Mouse (Mus musculus): Measurements from ENCODE around the gene Six6. TPM values are rescaled to one million over a fixed set of nuclear protein-coding genes. Genes with fewer than 3 reads are reported as not detected.

The Six6 gene
- polyA plus RNA-seq, 1 experiment from 2014 or later: not detected

DNA sequence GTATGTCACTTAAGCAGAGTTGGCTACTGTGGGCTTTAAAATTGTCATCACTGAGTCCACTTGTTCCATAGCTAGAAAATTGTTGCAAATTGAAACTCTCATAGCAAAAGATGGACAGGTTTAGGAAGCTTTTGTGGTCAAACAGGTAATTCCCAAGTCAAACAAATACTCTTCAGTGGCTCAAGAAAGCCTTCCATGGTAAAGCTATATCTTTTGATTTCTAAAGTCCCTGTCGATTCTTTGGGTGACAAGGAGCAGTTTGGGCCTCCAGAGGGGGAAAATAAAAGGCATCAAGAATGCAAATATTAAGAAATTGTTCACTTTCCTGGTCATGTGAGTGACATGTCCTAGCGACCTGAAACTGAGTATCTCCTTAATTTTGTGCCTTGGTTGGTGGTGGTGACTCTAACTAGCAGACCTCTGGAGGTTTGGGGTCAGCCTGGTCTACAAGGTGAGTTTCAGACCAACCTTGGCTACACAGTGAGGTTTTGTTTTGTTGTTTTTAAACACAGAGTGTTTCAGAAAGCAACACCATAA lies 4.0 kb downstream of the Six6 start:
- 8% methylated on average over 2 of the region's 2 CpGs for WGBS
- ATAC-seq (ENCODE audit: low read depth): no peak
- no peaks in the 10 kb centered on the region for H3K36me3 ChIP-seq
- H3K9me3 ChIP-seq: no peaks in the 10 kb centered on the region
- H3K9ac ChIP-seq: no peak overlapping the region
- H3K27ac ChIP-seq (replicated peaks): no peak overlapping the region
- H3K4me3 ChIP-seq: no peak overlapping the region
- peaks cover 22% of the 10 kb centered on the region for H3K4me1 ChIP-seq (replicated peaks)
- no peak overlapping the region for H3K4me2 ChIP-seq
- H3K27me3 ChIP-seq: peaks cover 100% of the 10 kb centered on the region

DNA sequence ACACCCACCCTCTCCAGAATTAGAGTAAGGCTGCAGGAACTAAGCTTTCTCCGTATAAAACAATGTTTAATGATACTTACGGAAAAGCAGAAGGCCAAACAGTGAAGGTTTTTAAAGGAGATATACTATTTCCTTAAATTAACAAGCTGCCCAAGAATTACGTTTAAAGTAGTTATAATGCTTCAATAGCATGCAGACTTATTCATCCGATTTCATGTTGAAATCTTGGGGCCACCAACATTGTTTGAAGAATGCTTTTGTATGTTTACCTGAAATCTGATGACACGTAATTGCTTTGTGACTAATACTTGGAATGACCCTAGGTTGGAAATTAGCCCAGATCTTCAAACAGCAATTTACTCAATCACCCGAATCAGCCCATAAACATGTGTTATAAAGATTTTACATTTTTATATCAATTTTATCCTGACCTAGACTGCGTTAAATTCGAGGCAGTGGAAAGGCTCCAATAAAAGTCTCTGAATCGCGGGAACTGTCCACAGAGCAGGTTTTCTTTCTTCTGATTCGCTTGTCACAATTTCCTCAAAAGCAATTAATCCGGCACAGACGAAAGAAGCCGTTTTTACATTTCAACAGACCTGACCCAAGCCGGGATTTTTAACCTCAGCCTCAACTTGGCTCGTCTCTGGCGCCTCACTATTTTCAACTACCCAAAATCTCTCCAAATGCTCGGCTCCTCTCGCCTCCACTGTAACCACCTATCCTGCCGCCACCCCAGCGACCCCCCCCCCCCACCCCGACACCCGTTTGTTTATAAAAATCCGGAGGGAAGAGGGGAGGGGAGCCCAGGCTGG lies 4.9 kb downstream of the Six6 start:
- Histone ChIP-seq H3K4me1 (replicated peaks) (peaks cover 19% of the 10 kb centered on the region), H3K4me3 (peak overlapping the region; percentile 35), H3K4me2 (peak overlapping the region; percentile 57), H3K27ac (replicated peaks) (no peak overlapping the region), H3K9me3 (no peaks in the 10 kb centered on the region), H3K36me3 (no peaks in the 10 kb centered on the region), H3K9ac (no peak overlapping the region), H3K27me3 (peaks cover 99% of the 10 kb centered on the region)
- no peak for ATAC-seq (ENCODE audit: low read depth)
- WGBS: 2% methylated on average over 24 of the region's 24 CpGs

DNA sequence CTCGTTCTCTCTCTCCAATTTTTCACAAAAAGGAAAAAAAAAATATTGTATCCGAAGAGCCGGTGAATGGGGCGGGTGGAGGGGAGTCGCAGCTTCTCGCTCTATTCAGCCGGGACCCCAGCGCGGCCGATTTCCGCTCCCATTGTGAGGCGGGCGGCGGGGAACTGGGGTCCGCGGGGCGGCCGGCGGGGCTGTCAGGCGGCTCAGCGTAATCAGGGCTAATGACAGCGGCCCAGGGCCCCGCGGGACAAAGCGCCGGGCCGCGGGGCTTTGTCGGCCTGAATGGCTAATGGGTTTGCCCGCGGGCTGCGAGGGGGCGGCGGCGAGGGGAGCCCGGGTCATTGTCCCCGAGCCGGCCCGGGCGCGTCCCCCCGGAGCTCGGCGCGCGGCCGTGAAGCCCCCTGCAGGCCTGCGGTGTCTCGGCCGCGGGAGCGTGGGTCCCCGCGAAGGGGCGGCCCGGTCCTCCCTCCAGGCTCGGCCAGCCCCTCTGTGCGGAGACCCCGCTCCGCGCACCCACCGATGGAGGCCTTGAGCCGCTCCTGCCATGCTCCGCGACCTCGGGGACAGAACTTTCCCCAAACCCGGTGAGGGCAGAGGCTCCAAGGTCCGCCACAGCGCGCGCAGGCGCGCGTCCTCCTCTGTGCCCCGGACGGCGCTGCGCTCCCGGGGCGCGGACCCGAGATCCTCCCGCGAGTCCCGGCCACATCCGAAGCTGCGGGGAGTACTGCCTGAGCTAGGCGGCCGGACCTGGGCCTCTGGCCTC lies 5.8 kb downstream of the Six6 start:
- WGBS: under 1% methylated on average over 59 of the region's 89 CpGs
- Histone ChIP-seq H3K4me1 (replicated peaks) (peaks cover 13% of the 10 kb centered on the region), H3K9me3 (no peaks in the 10 kb centered on the region), H3K27ac (replicated peaks) (no peak overlapping the region), H3K4me2 (peak overlapping the region; percentile 57), H3K4me3 (peak overlapping the region; percentile 35), H3K9ac (0 out of 2 replicates have a peak overlapping the region, but pooled peaks have one; percentile 17), H3K27me3 (peaks cover 99% of the 10 kb centered on the region), H3K36me3 (no peaks in the 10 kb centered on the region)
- peak; percentile 78 for ATAC-seq (ENCODE audit: low read depth)

DNA sequence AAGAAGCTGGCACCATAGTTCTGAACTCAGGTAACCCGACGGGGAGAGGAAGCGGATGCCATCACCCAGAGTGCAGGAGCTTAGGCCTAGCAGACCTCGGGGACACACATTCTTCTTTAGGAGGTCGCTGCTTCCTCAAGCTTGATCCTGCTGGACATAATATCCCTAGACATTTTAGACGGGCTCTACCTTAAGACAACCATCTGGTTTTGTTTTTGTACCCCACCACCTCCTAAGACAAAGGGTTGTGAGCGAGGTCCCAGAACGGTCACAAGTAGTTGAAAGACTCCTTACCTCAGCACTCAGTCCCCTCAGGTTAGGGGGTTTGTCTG lies 6.3 kb downstream of the Six6 start:
- 5% methylated on average over 8 of the region's 8 CpGs for WGBS
- ATAC-seq (ENCODE audit: low read depth): no peak
- Histone ChIP-seq H3K36me3 (no peaks in the 10 kb centered on the region), H3K4me3 (peak overlapping the region; percentile 35), H3K9ac (no peak overlapping the region), H3K27me3 (peaks cover 99% of the 10 kb centered on the region), H3K27ac (replicated peaks) (no peak overlapping the region), H3K4me1 (replicated peaks) (peaks cover 13% of the 10 kb centered on the region), H3K4me2 (peak overlapping the region; percentile 57; the same call in 1 of the 2 replicates), H3K9me3 (no peaks in the 10 kb centered on the region)

DNA sequence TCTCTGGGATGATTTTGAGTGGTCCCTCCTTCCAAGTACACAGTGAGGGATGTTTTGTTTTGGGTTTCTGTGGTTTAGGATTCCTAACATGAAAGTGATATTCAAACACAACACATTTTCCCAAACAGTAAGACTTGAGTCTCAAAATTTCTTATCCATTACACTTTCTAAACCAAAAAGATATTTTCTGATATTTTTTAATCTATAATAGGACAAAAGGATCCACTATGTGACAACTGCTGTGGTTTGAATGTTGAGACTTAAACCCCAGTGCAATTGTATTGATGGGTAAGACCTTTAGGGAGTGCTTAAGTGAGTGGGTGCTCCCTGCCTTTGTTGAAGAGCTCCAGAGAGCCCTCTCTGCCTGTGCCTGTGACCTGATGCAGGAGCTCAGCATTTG lies 7.1 kb downstream of the Six6 start:
- peaks cover 98% of the 10 kb centered on the region for H3K27me3 ChIP-seq
- no peak overlapping the region for H3K9ac ChIP-seq
- no peak overlapping the region for H3K4me2 ChIP-seq
- no peak overlapping the region for H3K4me3 ChIP-seq
- no peak overlapping the region for H3K27ac ChIP-seq (replicated peaks)
- no peaks in the 10 kb centered on the region for H3K36me3 ChIP-seq
- H3K9me3 ChIP-seq: no peaks in the 10 kb centered on the region
- peaks cover 13% of the 10 kb centered on the region for H3K4me1 ChIP-seq (replicated peaks)
- ATAC-seq (ENCODE audit: low read depth): no peak

DNA sequence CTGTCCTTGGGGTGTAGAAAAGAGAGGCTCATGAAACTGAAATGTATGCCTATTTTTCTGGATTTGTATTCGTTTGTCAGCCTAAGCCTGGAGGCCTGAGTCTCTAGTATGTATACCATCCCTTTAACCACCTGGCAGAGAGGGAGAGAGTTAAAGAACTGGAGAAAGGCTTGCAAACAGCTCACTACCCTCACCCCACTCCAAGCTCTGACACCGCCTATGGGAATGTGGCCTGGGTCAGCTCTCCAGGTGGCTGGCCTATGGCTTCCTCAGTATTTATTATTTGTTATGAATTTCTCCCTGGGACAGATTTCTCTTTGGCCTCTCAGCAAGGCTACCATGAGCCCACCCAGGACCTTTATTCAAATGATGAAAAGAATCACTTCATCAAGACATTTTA lies 7.6 kb downstream of the Six6 start:
- 31% methylated on average over 2 of the region's 2 CpGs for WGBS
- no peaks in the 10 kb centered on the region for H3K9me3 ChIP-seq
- H3K4me3 ChIP-seq: no peak overlapping the region
- H3K36me3 ChIP-seq: no peaks in the 10 kb centered on the region
- peaks cover 96% of the 10 kb centered on the region for H3K27me3 ChIP-seq
- no peak for ATAC-seq (ENCODE audit: low read depth)
- no peak overlapping the region for H3K4me2 ChIP-seq
- peaks cover 13% of the 10 kb centered on the region for H3K4me1 ChIP-seq (replicated peaks)
- no peak overlapping the region for H3K27ac ChIP-seq (replicated peaks)
- no peak overlapping the region for H3K9ac ChIP-seq

DNA sequence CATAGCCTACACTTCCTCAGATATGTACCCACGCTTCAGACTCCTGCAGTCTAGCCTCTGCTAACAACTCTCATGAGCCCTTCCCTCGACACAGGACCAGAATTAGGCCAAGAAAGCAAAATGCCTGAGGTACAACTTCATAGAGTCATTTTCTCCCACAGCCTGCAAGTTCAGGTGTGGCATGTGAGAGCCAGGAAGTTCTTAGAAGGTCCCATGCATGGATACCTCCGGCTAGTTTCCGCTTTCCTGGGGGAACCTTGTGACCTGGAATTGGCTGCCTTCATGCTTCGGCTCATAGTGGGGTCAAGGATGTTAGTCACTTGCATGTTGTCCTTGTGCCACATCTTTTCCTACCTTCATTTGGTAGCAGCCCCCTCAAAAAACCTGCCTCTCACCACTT lies 13.4 kb downstream of the Six6 start:
- ATAC-seq (ENCODE audit: low read depth): no peak
- Histone ChIP-seq H3K4me3 (no peak overlapping the region), H3K4me1 (replicated peaks) (no peaks in the 10 kb centered on the region), H3K36me3 (no peaks in the 10 kb centered on the region), H3K27me3 (peaks cover 61% of the 10 kb centered on the region), H3K27ac (replicated peaks) (no peak overlapping the region), H3K9ac (no peak overlapping the region), H3K9me3 (no peaks in the 10 kb centered on the region), H3K4me2 (no peak overlapping the region)
- 87% methylated on average over 5 of the region's 5 CpGs for WGBS

DNA sequence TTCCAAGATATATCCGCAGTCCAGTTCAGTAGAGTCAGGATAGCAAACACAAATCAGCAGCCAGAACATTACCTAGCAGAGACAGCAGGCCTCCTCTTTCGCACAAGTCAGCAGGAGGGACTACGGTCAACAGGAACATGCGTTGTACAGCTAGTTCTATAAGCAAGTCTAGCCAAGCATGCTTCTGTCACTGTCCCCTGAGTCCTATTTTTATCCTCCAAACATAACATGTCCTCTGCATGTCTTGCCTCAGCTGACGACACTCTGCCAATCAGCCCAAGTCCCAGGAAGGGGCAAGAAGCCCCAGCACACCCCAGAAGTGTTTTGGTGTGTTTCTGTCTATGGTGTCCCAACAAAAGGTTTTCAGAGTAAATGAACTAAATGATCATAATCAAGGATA lies 14.2 kb downstream of the Six6 start:
- 83% methylated on average over 5 of the region's 5 CpGs for WGBS
- Histone ChIP-seq H3K27me3 (peaks cover 54% of the 10 kb centered on the region), H3K4me3 (no peak overlapping the region), H3K4me2 (no peak overlapping the region), H3K9me3 (no peaks in the 10 kb centered on the region), H3K9ac (no peak overlapping the region), H3K4me1 (replicated peaks) (no peaks in the 10 kb centered on the region), H3K27ac (replicated peaks) (no peak overlapping the region), H3K36me3 (no peaks in the 10 kb centered on the region)
- ATAC-seq (ENCODE audit: low read depth): no peak

DNA sequence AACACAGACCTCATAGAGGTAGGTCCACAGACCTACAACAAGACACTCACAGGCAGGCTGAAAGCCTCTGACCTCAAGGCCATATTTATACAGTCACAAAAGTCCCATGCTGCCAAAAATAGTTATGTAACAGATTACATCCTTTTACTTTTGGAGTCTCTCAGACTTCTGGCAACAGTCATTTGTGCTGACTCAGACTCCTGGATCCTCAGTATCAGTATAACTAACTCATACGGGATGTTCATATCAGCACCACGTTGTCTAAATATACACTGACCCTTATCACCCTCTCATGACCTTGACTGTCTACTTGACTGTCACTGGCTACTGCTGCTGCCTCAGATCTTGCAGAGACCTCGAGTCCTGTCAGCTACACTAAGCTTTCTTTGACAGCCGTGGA lies 15.2 kb downstream of the Six6 start:
- no peaks in the 10 kb centered on the region for H3K36me3 ChIP-seq
- no peaks in the 10 kb centered on the region for H3K4me1 ChIP-seq (replicated peaks)
- H3K9ac ChIP-seq: no peak overlapping the region
- no peak overlapping the region for H3K4me3 ChIP-seq
- peaks cover 48% of the 10 kb centered on the region for H3K27me3 ChIP-seq
- WGBS: 80% methylated on average over 4 of the region's 4 CpGs
- H3K9me3 ChIP-seq: no peaks in the 10 kb centered on the region
- ATAC-seq (ENCODE audit: low read depth): no peak
- H3K27ac ChIP-seq (replicated peaks): no peak overlapping the region
- no peak overlapping the region for H3K4me2 ChIP-seq

DNA sequence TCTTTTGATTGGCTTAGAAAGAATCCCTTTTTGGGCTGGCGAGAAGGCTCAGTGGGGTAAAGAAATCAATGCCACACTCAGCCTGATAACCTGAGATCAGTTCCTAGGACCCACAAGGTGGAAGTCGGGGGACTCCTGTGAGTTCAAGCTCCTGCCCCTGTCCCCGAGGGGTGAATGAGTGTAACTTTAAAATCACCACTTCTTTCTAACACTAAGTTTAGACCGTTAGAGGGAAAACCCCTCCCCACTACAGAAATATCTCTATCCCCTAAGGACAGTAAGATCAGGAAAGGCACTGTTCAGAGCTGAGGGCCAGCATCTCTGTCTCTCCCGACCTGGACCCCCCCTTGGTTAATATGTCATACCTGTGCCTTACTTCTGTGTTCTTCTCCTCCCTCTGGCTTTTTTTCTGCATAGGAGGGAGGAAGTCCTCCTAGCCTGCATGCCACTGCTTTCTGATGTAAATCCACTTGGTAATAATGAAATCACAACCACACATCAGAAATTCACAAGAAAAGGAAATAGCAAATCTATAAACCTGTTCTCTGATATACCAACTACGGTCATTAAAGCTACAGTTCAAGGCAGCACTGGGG lies 18.2 kb downstream of the Six6 start:
- Histone ChIP-seq H3K9ac (no peak overlapping the region), H3K9me3 (no peaks in the 10 kb centered on the region), H3K27me3 (peaks cover 26% of the 10 kb centered on the region), H3K27ac (replicated peaks) (no peak overlapping the region), H3K4me2 (no peak overlapping the region), H3K36me3 (no peaks in the 10 kb centered on the region), H3K4me1 (replicated peaks) (no peaks in the 10 kb centered on the region), H3K4me3 (no peak overlapping the region)
- WGBS: 72% methylated on average over 6 of the region's 6 CpGs
- no peak for ATAC-seq (ENCODE audit: low read depth)

DNA sequence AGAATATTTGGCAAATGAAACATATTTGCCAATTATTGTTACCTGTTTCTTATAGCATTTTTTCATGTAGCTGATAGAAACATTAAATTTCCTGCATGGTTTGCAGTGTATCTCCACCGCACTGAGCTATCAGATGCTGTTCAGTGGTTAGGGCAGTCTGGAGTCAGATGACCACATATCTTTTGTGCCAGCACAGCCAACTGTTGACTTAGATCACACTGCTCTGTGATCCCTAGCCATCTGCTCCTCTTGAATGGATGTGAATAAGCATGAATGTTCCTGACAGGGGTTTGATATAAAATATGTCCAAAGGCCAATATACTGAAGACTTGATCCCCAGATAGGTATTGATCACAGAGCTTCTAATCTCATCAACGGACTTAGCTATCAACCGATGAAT lies 18.8 kb downstream of the Six6 start:
- H3K4me3 ChIP-seq: no peak overlapping the region
- 89% methylated on average over 3 of the region's 3 CpGs for WGBS
- no peaks in the 10 kb centered on the region for H3K4me1 ChIP-seq (replicated peaks)
- no peak for ATAC-seq (ENCODE audit: low read depth)
- no peaks in the 10 kb centered on the region for H3K9me3 ChIP-seq
- H3K27me3 ChIP-seq: peaks cover 22% of the 10 kb centered on the region
- H3K27ac ChIP-seq (replicated peaks): no peak overlapping the region
- H3K36me3 ChIP-seq: no peaks in the 10 kb centered on the region
- H3K4me2 ChIP-seq: no peak overlapping the region
- no peak overlapping the region for H3K9ac ChIP-seq

DNA sequence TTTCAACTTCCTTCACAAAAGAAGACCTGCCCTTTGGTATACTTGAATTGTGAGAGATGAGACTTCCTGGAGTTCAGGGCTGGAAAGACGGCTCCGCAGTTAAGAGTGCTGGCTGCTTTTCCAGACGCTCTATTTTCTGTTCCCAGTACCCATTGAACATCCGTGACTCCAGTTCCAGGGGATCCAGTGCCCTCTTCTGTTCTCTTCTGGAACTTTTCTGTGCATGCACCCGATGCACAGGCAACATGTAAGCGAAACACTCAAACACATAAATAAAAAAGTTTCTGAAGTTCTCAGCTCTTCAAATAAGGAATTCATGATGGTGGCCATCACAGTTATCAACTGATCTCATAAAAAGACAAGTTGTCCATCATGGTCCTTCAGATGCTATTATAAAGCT lies 23.1 kb downstream of the Six6 start:
- Histone ChIP-seq H3K27me3 (peaks cover 18% of the 10 kb centered on the region), H3K9ac (no peak overlapping the region), H3K27ac (replicated peaks) (no peak overlapping the region), H3K36me3 (no peaks in the 10 kb centered on the region), H3K4me3 (no peak overlapping the region), H3K4me2 (no peak overlapping the region), H3K4me1 (replicated peaks) (no peaks in the 10 kb centered on the region), H3K9me3 (no peaks in the 10 kb centered on the region)
- no peak for ATAC-seq (ENCODE audit: low read depth)
- 54% methylated on average over 6 of the region's 6 CpGs for WGBS

Data from neural tube, embryonic 13.5 days (tissue).